Mouse (Mus musculus) heart, postnatal 0 days (tissue): Measurements from ENCODE around the gene Tenm2. TPM values are rescaled to one million over a fixed set of nuclear protein-coding genes. Genes with fewer than 3 reads are reported as not detected.
A peak's percentile ranks its signal among the peaks of the same experiment; 100 is the strongest.

Source experiments
- ATAC-seq: fragments of 200-750 bp; cut with Nextera tagmentation; 2 replicates; pipeline ENCODE4 v1.8.0; 2017; ENCODE audit warnings: low read depth, moderate number of reproducible peaks, moderate library complexity; ENCODE audit not compliant: insufficient read depth
- DNase-seq: peaks from one replicate; pipeline ENCODE4 v3.0.0-alpha.2; 2016; ENCODE audit warnings: low spot score
- H3K27ac ChIP-seq: fragments of 300-500 bp; sonication (generic); 2 replicates; pipeline ENCODE4 v1.5.1; 2014; ENCODE audit warnings: low read depth, mild to moderate bottlenecking
- H3K27me3 ChIP-seq: fragments of 300-500 bp; sonication (generic); 2 replicates; pipeline ENCODE4 v1.6.1; 2014; ENCODE audit warnings: low read length, mixed read lengths; ENCODE audit not compliant: control insufficient read depth, insufficient read depth
- H3K36me3 ChIP-seq: fragments of 300-500 bp; sonication (generic); replicated peaks from 2 replicates; pipeline ENCODE4 v1.6.1; 2014; ENCODE audit warnings: low read length, mixed read lengths; ENCODE audit not compliant: control insufficient read depth, insufficient read depth
- H3K4me1 ChIP-seq: fragments of 300-500 bp; sonication (generic); 2 replicates; pipeline ENCODE4 v1.6.1; 2014; ENCODE audit warnings: antibody characterized with exemption; ENCODE audit not compliant: control insufficient read depth, insufficient read depth
- H3K4me2 ChIP-seq: fragments of 300-500 bp; sonication (generic); 2 replicates; pipeline ENCODE4 v1.6.1; 2014; ENCODE audit warnings: low read depth, mild to moderate bottlenecking, low read length, moderate library complexity
- H3K4me3 ChIP-seq: fragments of 300-500 bp; sonication (generic); 2 replicates; pipeline ENCODE4 v1.5.1; 2014; ENCODE audit warnings: low read depth, low read length
- H3K9ac ChIP-seq: fragments of 300-500 bp; sonication (generic); replicated peaks from 2 replicates; pipeline ENCODE4 v1.6.1; 2014; ENCODE audit warnings: low read depth, low read length, mixed read lengths
- H3K9me3 ChIP-seq: fragments of 300-500 bp; sonication (generic); replicated peaks from 2 replicates; pipeline ENCODE4 v1.6.1; 2016; ENCODE audit warnings: low read length; ENCODE audit not compliant: control insufficient read depth
- CTCF ChIP-seq: IDR thresholded peaks from 2 replicates; pipeline ENCODE4 v1.5.1; 2016; ENCODE audit warnings: antibody characterized with exemption, control low read depth, low read depth
- EP300 ChIP-seq: IDR thresholded peaks from 2 replicates; pipeline ENCODE4 v1.6.1; 2016; ENCODE audit warnings: antibody characterized with exemption, low read depth
- WGBS: fragments of 180-500 bp; shearing (Covaris S2); extraction: QIAGEN DNeasy Blood & Tissue Kit; methylation state at CpG from one replicate; pipeline ENCODE4 v1.1.7; 2014; 5-methylcytosine and 5-hydroxymethylcytosine counted together
- polyA plus RNA-seq: library from polyadenylated mRNA; unstranded; fragments of >200 nt; fragmentation: Nextera tagmentation; extraction: Ambion mirVana; gene quantifications from 2 replicates; pipeline ENCODE4 v1.2.1, GENCODE M21; 2015
- total RNA-seq: library from RNA; depleted of rRNA; stranded (reverse); fragments of >200 nt; gene quantifications from 2 replicates; pipeline ENCODE4 v1.2.3, GENCODE M21; 2014; ENCODE audit warnings: low replicate concordance

The Tenm2 gene
- total and polyA plus RNA-seq, 2 experiments from 2014 or later, result 0.14 to 0.95 TPM

- Histone ChIP-seq H3K36me3 (no peaks in the 10 kb centered on the region), H3K4me3 (no peak overlapping the region), H3K27ac (no peak overlapping the region), H3K4me1 (peaks cover 9% of the 10 kb centered on the region), H3K9ac (no peak overlapping the region), H3K9me3 (no peaks in the 10 kb centered on the region), H3K27me3 (no peaks in the 10 kb centered on the region), H3K4me2 (no peak overlapping the region)
- WGBS, result 82% methylated on average over 4 of the region's 4 CpGs
- ATAC-seq (no peak), DNase-seq (no peak)
- TF ChIP-seq CTCF (no peak), EP300 (no peak)
These were observed 1198.5 kb downstream of the Tenm2 start for GRCm38 (mm10) chr11:36037311-36037710.

GRCm38 (mm10) chr11:36036061-36036695, 1199.6 kb downstream of the Tenm2 start:
- Histone ChIP-seq H3K36me3 (no peaks in the 10 kb centered on the region), H3K4me1 (peaks cover 9% of the 10 kb centered on the region), H3K27ac (peak overlapping the region; percentile 75), H3K4me2 (no peak overlapping the region), H3K27me3 (no peaks in the 10 kb centered on the region), H3K4me3 (no peak overlapping the region), H3K9ac (no peak overlapping the region), H3K9me3 (no peaks in the 10 kb centered on the region)
- DNase-seq (peak; percentile 94), ATAC-seq (peak; percentile 96)
- 13% methylated on average over 7 of the region's 7 CpGs for WGBS
- TF ChIP-seq CTCF (no peak), EP300 (peak; percentile 53; the same call in 1 of the 2 replicates)

DNA sequence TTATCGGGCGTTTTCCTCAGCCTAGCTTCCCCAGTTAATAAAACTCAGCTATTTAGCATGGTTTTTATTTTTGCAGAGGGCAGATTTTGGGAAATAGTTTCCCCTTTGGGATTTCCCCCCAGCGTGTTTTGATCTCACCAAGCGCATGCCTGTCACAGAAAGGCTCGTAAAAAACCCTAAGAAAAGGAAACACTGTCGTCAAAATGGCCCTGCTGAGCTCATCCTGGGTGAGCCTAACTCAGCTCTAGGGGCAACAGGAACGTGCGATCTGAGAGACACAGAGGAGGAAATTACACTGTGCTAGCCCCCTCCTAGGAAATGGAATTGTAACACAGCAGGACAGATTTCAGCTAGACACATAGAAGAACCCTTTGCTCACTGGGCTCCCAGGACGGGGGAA, 1204.0 kb downstream of the Tenm2 start:
- WGBS, result 50% methylated on average over 9 of the region's 9 CpGs
- Histone ChIP-seq H3K9me3 (no peaks in the 10 kb centered on the region), H3K4me1 (peaks cover 4% of the 10 kb centered on the region), H3K27me3 (no peaks in the 10 kb centered on the region), H3K4me3 (no peak overlapping the region), H3K36me3 (no peaks in the 10 kb centered on the region), H3K9ac (no peak overlapping the region), H3K27ac (no peak overlapping the region), H3K4me2 (no peak overlapping the region)
- ATAC-seq (no peak), DNase-seq (no peak)
- TF ChIP-seq EP300 (no peak), CTCF (no peak)

DNA sequence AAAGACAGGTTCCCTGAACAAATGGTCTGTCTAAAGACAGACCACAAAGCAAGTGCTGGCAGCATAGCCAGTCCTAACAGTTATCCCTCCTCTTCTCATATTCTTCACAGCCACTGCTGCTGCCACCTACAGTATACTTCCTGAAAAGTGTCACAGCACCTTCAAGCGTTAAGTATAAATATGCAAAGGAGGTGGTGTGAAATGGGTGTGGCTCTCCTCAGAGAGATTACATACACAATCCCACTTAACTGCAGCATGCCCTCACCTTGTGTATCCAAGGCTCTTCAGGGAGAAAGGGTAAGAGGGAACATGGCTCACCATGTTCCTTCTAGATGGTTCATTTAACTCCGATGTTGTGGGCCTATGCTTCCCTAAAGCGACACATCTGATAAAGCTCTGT, 1215.8 kb downstream of the Tenm2 start:
- TF ChIP-seq CTCF (no peak), EP300 (no peak)
- no peak overlapping the region for H3K27ac ChIP-seq
- WGBS, result 56% methylated on average over 3 of the region's 3 CpGs
- no peak overlapping the region for H3K4me3 ChIP-seq
- H3K27me3 ChIP-seq, result no peaks in the 10 kb centered on the region
- DNase-seq, result no peak
- H3K9me3 ChIP-seq, result no peaks in the 10 kb centered on the region
- H3K4me2 ChIP-seq, result no peak overlapping the region
- no peaks in the 10 kb centered on the region for H3K4me1 ChIP-seq
- no peak overlapping the region for H3K9ac ChIP-seq
- no peak for ATAC-seq
- H3K36me3 ChIP-seq, result no peaks in the 10 kb centered on the region

DNA sequence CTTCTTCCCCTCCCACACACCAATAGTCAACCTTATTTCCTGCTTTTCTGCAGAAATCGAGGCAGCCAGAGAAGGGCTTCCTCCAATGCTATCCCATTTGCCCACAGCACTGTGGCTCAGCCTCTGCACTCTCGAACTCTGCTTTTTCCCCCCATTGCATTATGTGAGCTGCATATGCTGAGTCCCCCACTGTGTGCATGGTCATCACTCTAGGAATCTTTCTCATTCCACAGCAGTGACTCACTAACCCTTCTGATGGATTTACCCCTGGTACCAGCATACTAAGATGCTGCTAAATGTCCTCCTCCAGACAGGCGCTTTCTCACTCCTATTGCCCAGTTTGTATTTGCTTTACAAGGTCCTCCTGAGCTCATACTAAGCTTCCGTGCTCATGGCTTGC, 1222.6 kb downstream of the Tenm2 start:
- no peak for DNase-seq
- Histone ChIP-seq H3K27ac (no peak overlapping the region), H3K9me3 (no peaks in the 10 kb centered on the region), H3K27me3 (no peaks in the 10 kb centered on the region), H3K9ac (no peak overlapping the region), H3K4me2 (no peak overlapping the region), H3K36me3 (no peaks in the 10 kb centered on the region), H3K4me3 (no peak overlapping the region), H3K4me1 (no peaks in the 10 kb centered on the region)
- ATAC-seq, result no peak
- TF ChIP-seq CTCF, result no peak
- no peak for TF ChIP-seq EP300
- WGBS, result 53% methylated on average over 4 of the region's 4 CpGs
